Mouse (Mus musculus): ENCODE results near the gene Olfr270. TPM values are rescaled to one million over a fixed set of nuclear protein-coding genes. Genes with fewer than 3 reads are reported as not detected.

Olfr270 gene
- polyA plus RNA-seq (2014; fragmentation: Nextera tagmentation; extraction: Ambion mirVana) = not detected in 2 replicates

DNA sequence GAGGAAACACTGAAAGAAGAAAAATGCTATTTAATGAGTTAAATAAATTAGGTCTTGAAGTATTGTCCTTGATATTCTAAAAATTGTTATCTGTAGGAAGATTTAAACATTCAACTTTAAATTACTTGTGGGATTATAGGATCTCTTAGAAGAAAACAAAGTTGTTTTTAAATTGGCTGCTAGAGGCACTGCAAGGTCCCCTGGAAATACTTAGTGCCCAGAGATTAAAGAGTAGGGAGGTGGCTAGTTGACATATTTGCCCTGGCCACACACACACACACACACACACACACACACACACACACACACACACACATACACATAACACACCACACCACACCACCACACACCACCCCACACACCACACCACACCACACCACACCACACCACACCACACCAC is at the start of gene Olfr270:
Olfr270 (plus strand) TSS at position 301 of the 400 bp plus-strand sequence.
- H3K9me3 ChIP-seq (ENCODE audit: control insufficient read depth, low read length) = no peaks in the 10 kb centered on the region
- no peak within 1 kb of the TSS for H3K27ac ChIP-seq (replicated peaks; ENCODE audit: low read depth, low read length)
- no peak within 1 kb of the TSS for H3K4me2 ChIP-seq (ENCODE audit: low read length)
- DNase-seq = no peak
- no peaks in the 10 kb centered on the region for H3K36me3 ChIP-seq (ENCODE audit: control insufficient read depth, insufficient read depth, low read length)
- no peaks in the 10 kb centered on the region for H3K27me3 ChIP-seq (ENCODE audit: control insufficient read depth, insufficient read depth, low read length)
- no peak within 1 kb of the TSS for H3K9ac ChIP-seq (replicated peaks; ENCODE audit: low read length)
- ATAC-seq (ENCODE audit: low FRiP score, low TSS enrichment) = no peak
- no peak within 1 kb of the TSS for H3K4me3 ChIP-seq (replicated peaks; ENCODE audit: low read depth, low read length)
- no peaks in the 10 kb centered on the region for H3K4me1 ChIP-seq (ENCODE audit: control insufficient read depth, insufficient read depth, low read length)

DNA sequence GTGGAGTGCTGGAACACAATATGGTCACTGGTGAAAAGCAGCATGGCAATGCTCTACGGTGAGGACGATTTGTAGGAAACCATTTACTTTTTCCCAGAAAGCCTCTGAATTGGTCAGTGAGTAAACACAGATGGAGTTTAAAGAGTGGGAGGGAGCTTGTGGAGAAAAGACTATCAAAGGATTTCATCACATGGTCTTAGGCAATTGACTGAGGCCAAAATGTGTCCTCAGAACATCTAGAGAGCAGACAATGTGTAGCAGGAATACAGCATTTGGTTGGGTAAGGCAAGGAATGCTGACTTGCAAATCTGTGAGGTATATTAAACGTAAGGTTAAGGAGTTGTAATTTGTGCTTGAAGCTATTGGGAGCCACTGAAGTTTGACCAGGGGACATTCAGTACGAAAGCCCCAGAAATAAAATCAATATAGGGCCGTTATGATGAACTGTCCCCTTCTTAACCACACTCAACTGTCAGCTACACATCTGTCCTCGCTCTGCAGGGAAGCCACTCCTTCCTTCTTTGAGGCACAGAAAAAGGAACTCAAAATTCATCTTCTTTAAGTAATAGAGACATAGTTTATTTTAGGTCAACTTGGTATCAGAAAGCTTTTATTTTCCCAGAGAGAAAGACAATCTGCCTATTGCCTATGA is 47.6 kb upstream of the Olfr270 start:
- Histone ChIP-seq H3K4me1 (ENCODE audit: control insufficient read depth, insufficient read depth, low read length) (no peaks in the 10 kb centered on the region), H3K9me3 (ENCODE audit: control insufficient read depth, low read length) (no peaks in the 10 kb centered on the region), H3K27ac (replicated peaks; ENCODE audit: low read depth, low read length) (no peak overlapping the region), H3K27me3 (ENCODE audit: control insufficient read depth, insufficient read depth, low read length) (no peaks in the 10 kb centered on the region), H3K36me3 (ENCODE audit: control insufficient read depth, insufficient read depth, low read length) (no peaks in the 10 kb centered on the region), H3K4me3 (replicated peaks; ENCODE audit: low read depth, low read length) (no peak overlapping the region), H3K9ac (replicated peaks; ENCODE audit: low read length) (no peak overlapping the region), H3K4me2 (ENCODE audit: low read length) (no peak overlapping the region)
- DNase-seq (no peak), ATAC-seq (ENCODE audit: low FRiP score, low TSS enrichment) (no peak)
- 89% methylated on average over 6 of the region's 6 CpGs for WGBS

DNA sequence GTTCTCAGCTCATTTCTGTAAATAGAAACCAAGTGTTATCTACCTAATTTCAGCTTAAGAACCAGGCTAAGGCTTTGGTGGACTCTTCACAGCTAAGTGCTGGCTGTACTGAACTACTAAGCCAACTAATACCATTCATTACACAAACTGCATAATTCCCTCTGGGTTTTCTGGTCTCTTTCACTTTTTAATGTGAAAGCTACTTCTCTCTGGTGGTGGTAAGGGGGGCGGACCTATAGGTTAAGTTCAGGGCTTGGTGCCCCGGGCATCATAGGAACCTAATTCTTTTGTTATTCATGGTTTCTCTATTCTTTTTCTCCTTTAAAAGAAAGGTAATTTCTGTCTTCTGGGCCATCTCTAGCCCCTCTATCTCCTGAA is 47.0 kb upstream of the Olfr270 start:
- Histone ChIP-seq H3K27ac (replicated peaks; ENCODE audit: low read depth, low read length) (no peak overlapping the region), H3K4me1 (ENCODE audit: control insufficient read depth, insufficient read depth, low read length) (no peaks in the 10 kb centered on the region), H3K9me3 (ENCODE audit: control insufficient read depth, low read length) (no peaks in the 10 kb centered on the region), H3K4me2 (ENCODE audit: low read length) (no peak overlapping the region), H3K4me3 (replicated peaks; ENCODE audit: low read depth, low read length) (no peak overlapping the region), H3K36me3 (ENCODE audit: control insufficient read depth, insufficient read depth, low read length) (no peaks in the 10 kb centered on the region), H3K27me3 (ENCODE audit: control insufficient read depth, insufficient read depth, low read length) (no peaks in the 10 kb centered on the region), H3K9ac (replicated peaks; ENCODE audit: low read length) (no peak overlapping the region)
- ATAC-seq (ENCODE audit: low FRiP score, low TSS enrichment) = no peak
- no peak for DNase-seq
- 89% methylated on average over 2 of the region's 2 CpGs for WGBS

DNA sequence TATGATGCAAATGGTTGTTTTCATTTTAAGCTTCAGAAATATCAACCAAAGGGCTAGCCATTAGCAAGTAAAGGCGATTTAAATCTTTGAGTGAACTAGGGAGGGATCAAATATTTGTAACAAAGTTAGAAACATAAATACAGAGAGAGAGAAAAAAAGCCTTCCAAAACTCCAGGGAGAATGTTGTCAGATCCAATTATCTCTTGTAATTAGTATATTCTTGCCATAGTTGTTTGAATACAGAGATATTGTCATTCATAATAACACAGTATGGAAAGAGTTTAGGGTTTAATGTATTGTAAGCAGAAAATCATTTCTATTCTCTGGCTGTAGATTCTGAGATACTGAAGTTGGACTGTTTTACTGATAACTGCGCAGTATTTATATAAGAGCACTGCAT is 45.3 kb upstream of the Olfr270 start, which contains the start of gene Olfr272:
Olfr272 (minus strand) TSS at position 101 of the 400 bp plus-strand sequence.
- Histone ChIP-seq H3K4me3 (replicated peaks; ENCODE audit: low read depth, low read length) (no peak within 1 kb of the TSS), H3K9ac (replicated peaks; ENCODE audit: low read length) (no peak within 1 kb of the TSS), H3K9me3 (ENCODE audit: control insufficient read depth, low read length) (no peaks in the 10 kb centered on the region), H3K27me3 (ENCODE audit: control insufficient read depth, insufficient read depth, low read length) (no peaks in the 10 kb centered on the region), H3K4me2 (ENCODE audit: low read length) (no peak within 1 kb of the TSS), H3K36me3 (ENCODE audit: control insufficient read depth, insufficient read depth, low read length) (no peaks in the 10 kb centered on the region), H3K27ac (replicated peaks; ENCODE audit: low read depth, low read length) (no peak within 1 kb of the TSS), H3K4me1 (ENCODE audit: control insufficient read depth, insufficient read depth, low read length) (no peaks in the 10 kb centered on the region)
- no peak for ATAC-seq (ENCODE audit: low FRiP score, low TSS enrichment)
- WGBS = 93% methylated on average over 2 of the region's 2 CpGs
- DNase-seq = no peak

DNA sequence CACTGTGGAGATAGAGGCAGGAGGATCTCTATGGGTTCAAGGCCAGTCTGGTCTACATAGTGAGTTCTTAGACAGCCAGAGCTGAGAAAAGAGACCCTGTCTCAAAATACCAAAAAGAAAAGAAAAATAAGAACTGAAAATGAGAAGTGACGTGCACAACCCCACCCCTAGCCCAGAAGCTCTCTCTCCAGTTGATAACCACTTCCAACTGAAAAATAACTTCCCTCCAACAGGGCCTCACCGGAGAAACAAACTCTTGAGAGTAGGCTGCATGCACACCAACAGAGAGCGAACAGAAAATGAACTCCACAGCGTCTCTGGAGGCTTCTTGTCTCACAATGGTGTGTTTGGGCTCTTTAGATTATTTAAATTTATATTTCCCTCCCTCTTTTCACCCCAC is 33.9 kb upstream of the Olfr270 start:
- no peaks in the 10 kb centered on the region for H3K4me1 ChIP-seq (ENCODE audit: control insufficient read depth, insufficient read depth, low read length)
- 92% methylated on average over 4 of the region's 4 CpGs for WGBS
- no peak overlapping the region for H3K9ac ChIP-seq (replicated peaks; ENCODE audit: low read length)
- no peaks in the 10 kb centered on the region for H3K27me3 ChIP-seq (ENCODE audit: control insufficient read depth, insufficient read depth, low read length)
- ATAC-seq (ENCODE audit: low FRiP score, low TSS enrichment) (no peak), DNase-seq (no peak)
- no peak overlapping the region for H3K4me2 ChIP-seq (ENCODE audit: low read length)
- no peak overlapping the region for H3K27ac ChIP-seq (replicated peaks; ENCODE audit: low read depth, low read length)
- no peaks in the 10 kb centered on the region for H3K9me3 ChIP-seq (ENCODE audit: control insufficient read depth, low read length)
- no peak overlapping the region for H3K4me3 ChIP-seq (replicated peaks; ENCODE audit: low read depth, low read length)
- H3K36me3 ChIP-seq (ENCODE audit: control insufficient read depth, insufficient read depth, low read length) = no peaks in the 10 kb centered on the region

DNA sequence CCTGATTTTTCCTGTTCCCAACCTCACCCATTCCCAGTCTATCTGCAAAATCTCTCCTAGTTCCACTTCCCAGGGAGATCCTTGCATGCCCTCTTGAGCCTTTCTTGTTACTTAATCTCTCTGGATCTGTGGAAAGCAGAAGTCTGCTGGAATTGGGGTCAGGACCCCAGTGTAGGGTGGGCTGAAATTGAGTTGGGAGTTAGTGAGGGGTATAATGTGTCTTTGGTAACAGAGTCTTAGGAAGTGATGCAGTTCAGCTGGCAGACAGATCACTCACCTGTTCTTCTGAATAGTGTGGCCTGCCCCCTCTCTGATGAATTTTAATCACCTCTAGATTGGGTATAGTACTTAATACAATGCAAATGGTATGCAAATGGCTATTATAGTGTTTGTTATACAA is 17.7 kb upstream of the Olfr270 start:
- Histone ChIP-seq H3K27me3 (ENCODE audit: control insufficient read depth, insufficient read depth, low read length) (no peaks in the 10 kb centered on the region), H3K9me3 (ENCODE audit: control insufficient read depth, low read length) (no peaks in the 10 kb centered on the region), H3K36me3 (ENCODE audit: control insufficient read depth, insufficient read depth, low read length) (no peaks in the 10 kb centered on the region), H3K27ac (replicated peaks; ENCODE audit: low read depth, low read length) (no peak overlapping the region), H3K4me2 (ENCODE audit: low read length) (no peak overlapping the region), H3K4me3 (replicated peaks; ENCODE audit: low read depth, low read length) (no peak overlapping the region), H3K9ac (replicated peaks; ENCODE audit: low read length) (no peak overlapping the region), H3K4me1 (ENCODE audit: control insufficient read depth, insufficient read depth, low read length) (no peaks in the 10 kb centered on the region)
- DNase-seq (no peak), ATAC-seq (ENCODE audit: low FRiP score, low TSS enrichment) (no peak)

DNA sequence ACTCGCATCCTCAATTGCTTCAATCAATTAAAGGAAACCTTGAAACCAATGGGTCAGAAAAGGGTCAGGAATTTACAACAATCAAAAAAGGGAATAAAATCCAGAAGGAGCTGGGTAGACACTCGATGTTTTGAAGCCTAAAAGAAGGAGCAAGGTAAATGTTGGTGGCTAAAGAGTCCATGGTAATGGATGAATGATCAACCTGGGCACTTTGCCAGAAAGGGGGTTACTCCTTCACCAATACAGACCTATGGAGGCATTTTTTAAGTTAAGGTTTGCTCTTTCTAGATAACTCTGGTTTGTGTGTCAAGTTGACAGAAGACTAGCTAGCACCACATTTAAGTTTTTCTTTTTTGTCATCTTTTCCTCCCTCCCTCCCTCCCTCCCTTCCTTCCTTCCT is 15.3 kb upstream of the Olfr270 start:
- no peaks in the 10 kb centered on the region for H3K27me3 ChIP-seq (ENCODE audit: control insufficient read depth, insufficient read depth, low read length)
- H3K4me3 ChIP-seq (replicated peaks; ENCODE audit: low read depth, low read length) = no peak overlapping the region
- WGBS = 81% methylated on average over 2 of the region's 2 CpGs
- ATAC-seq (ENCODE audit: low FRiP score, low TSS enrichment) = no peak
- H3K4me2 ChIP-seq (ENCODE audit: low read length) = no peak overlapping the region
- H3K36me3 ChIP-seq (ENCODE audit: control insufficient read depth, insufficient read depth, low read length) = no peaks in the 10 kb centered on the region
- no peaks in the 10 kb centered on the region for H3K9me3 ChIP-seq (ENCODE audit: control insufficient read depth, low read length)
- no peaks in the 10 kb centered on the region for H3K4me1 ChIP-seq (ENCODE audit: control insufficient read depth, insufficient read depth, low read length)
- H3K9ac ChIP-seq (replicated peaks; ENCODE audit: low read length) = no peak overlapping the region
- H3K27ac ChIP-seq (replicated peaks; ENCODE audit: low read depth, low read length) = no peak overlapping the region
- no peak for DNase-seq

DNA sequence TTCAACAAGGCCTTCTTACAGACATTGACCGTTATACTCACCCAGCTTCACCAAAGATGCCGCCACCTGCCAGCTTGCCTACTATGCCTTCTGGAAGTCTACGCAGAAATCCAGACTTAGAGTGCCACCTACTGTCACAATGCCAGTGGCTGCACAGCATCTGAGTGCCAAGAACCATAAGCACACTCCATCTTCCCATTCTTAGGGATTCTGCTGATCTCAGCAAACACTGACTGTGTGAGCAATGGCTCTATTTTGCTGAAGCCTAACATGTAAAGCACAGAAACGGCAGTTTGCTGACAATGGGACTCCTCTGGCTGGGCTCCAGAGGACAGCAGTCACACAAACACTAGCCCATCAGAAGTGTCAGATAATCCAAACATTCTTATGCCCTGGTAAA is 5.7 kb upstream of the Olfr270 start:
- Histone ChIP-seq H3K36me3 (ENCODE audit: control insufficient read depth, insufficient read depth, low read length) (no peaks in the 10 kb centered on the region), H3K27me3 (ENCODE audit: control insufficient read depth, insufficient read depth, low read length) (no peaks in the 10 kb centered on the region), H3K4me2 (ENCODE audit: low read length) (no peak overlapping the region), H3K9me3 (ENCODE audit: control insufficient read depth, low read length) (no peaks in the 10 kb centered on the region), H3K27ac (replicated peaks; ENCODE audit: low read depth, low read length) (no peak overlapping the region), H3K4me3 (replicated peaks; ENCODE audit: low read depth, low read length) (no peak overlapping the region), H3K9ac (replicated peaks; ENCODE audit: low read length) (no peak overlapping the region), H3K4me1 (ENCODE audit: control insufficient read depth, insufficient read depth, low read length) (no peaks in the 10 kb centered on the region)
- ATAC-seq (ENCODE audit: low FRiP score, low TSS enrichment) (peak; percentile 37; the same call in 1 of the 2 replicates), DNase-seq (peak; percentile 77)
- WGBS = 41% methylated on average over 4 of the region's 4 CpGs

DNA sequence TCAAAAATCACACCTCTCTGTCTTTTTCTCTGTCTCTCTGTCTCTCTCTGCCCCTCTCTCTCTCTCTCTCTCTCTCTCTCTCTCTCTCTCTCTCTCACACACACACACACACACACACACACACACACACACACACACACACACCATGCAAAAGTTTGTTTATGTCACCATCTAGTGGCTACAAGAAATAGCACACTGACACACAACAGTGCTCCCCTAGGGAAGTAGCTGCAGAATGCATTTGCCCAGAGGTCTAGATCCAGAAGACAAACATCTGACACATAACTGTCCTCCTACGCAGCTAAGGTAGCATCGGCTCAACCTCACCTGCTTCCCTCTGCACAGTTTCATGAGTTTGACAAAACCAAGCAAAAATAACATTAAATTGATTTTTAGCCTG is 20.9 kb downstream of the Olfr270 start:
- Histone ChIP-seq H3K27ac (replicated peaks; ENCODE audit: low read depth, low read length) (no peak overlapping the region), H3K27me3 (ENCODE audit: control insufficient read depth, insufficient read depth, low read length) (no peaks in the 10 kb centered on the region), H3K4me2 (ENCODE audit: low read length) (no peak overlapping the region), H3K9ac (replicated peaks; ENCODE audit: low read length) (no peak overlapping the region), H3K9me3 (ENCODE audit: control insufficient read depth, low read length) (no peaks in the 10 kb centered on the region), H3K4me1 (ENCODE audit: control insufficient read depth, insufficient read depth, low read length) (no peaks in the 10 kb centered on the region), H3K4me3 (replicated peaks; ENCODE audit: low read depth, low read length) (no peak overlapping the region), H3K36me3 (ENCODE audit: control insufficient read depth, insufficient read depth, low read length) (no peaks in the 10 kb centered on the region)
- WGBS = 76% methylated on average over 2 of the region's 2 CpGs
- no peak for ATAC-seq (ENCODE audit: low FRiP score, low TSS enrichment)
- DNase-seq = peak; percentile 62
